Mouse (Mus musculus) adrenal gland, postnatal 14 days (tissue): ENCODE results near the gene Sppl3. TPM values are rescaled to one million over a fixed set of nuclear protein-coding genes. Genes with fewer than 3 reads are reported as not detected.

Experiments
- total RNA-seq: library from RNA; stranded (reverse); gene quantifications from 2 replicates; pipeline ENCODE4 v1.2.3, GENCODE M21; 2021

Gene Sppl3
- total RNA-seq, 1 experiment from 2014 or later = 54.8 TPM

Other genes starting within 250 kb of the Sppl3 start
- 89.4 and 95.0 TPM in 2 replicates for gene Ankrd13a, start 236.5 kb upstream of the Sppl3 start, total RNA-seq
- 42.7 and 49.4 TPM in 2 replicates for gene Git2, start 235.6 kb upstream of the Sppl3 start, total RNA-seq
- gene 1500011B03Rik, start 187.7 kb upstream of the Sppl3 start, total RNA-seq = 36.8 and 43.6 TPM in 2 replicates
- not detected in 2 replicates for gene 4930519G04Rik, start 157.5 kb upstream of the Sppl3 start, total RNA-seq
- not detected in 2 replicates for gene Gm9936, start 152.5 kb upstream of the Sppl3 start, total RNA-seq
- gene Oasl2, start 114.2 kb upstream of the Sppl3 start, total RNA-seq = 6.5 and 7.7 TPM in 2 replicates
- gene Oasl1, start 87.9 kb upstream of the Sppl3 start, total RNA-seq = 0.83 and 1.5 TPM in 2 replicates
- gene 2210016L21Rik, start 69.0 kb upstream of the Sppl3 start, total RNA-seq = 36.2 and 36.3 TPM in 2 replicates
- 0.26 and 2.0 TPM in 2 replicates for gene Hnf1a, start 40.0 kb upstream of the Sppl3 start, total RNA-seq
- not detected in 2 replicates for gene Gm10401, start 87.2 kb downstream of the Sppl3 start, total RNA-seq
- gene Acads, start 108.2 kb downstream of the Sppl3 start, total RNA-seq = 308 and 317 TPM in 2 replicates
- 36.9 and 42.8 TPM in 2 replicates for gene Unc119b, start 123.8 kb downstream of the Sppl3 start, total RNA-seq
- 140 and 144 TPM in 2 replicates for gene Mlec, start 147.0 kb downstream of the Sppl3 start, total RNA-seq
- 9.9 and 11.1 TPM in 2 replicates for gene Cabp1, start 183.2 kb downstream of the Sppl3 start, total RNA-seq
- gene Pop5, start 224.7 kb downstream of the Sppl3 start, total RNA-seq = 92.6 and 92.9 TPM in 2 replicates